Mouse (Mus musculus) embryo, embryonic 11.5 days (tissue): ENCODE results near the gene Exoc7.

Source experiments
- DNase-seq: peaks from one replicate; pipeline ENCODE4 v3.0.0-alpha.2; 2012; ENCODE audit warnings: low read depth, low spot score

The Exoc7 gene

DNA sequence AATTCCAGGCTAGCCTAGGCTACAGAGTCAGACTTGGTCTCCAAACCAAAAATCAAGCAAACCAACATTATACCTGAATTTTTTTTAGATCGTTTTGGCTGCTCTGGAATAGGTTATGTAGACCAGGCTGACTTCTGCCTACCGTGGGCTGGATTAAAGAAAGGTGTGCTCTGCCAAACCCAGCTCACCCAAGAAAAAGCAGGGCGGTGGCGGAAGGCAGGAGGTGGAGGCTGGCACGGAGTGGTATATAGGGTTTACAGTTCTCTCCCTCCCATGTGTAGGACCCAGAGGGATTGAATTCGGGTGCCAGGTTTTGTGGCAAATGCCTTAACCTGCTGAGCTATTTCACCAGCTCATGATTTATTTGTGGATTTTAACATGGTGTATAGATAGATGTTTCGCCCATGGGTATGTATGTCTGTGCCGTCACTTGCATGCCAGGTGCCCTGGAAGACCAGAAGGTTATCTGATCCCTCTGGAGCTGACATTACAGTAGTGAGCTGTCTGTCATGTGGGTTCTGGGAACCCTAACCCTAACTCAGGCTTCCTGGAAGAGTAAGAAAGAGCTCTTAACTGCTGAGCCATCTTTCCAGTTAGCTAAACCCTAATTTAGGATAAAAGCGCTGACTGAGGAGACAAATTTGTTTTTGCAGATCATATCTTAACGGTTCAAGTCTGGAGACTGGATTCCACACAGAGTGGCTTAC is at the start of gene Exoc7:
Gene Exoc7 (minus strand): TSS at position 215 of the 707 bp plus-strand sequence.
- DNase-seq = no peak

GRCm38 (mm10) chr11:116354521-116354920 is 47.5 kb upstream of the Exoc7 start:
- no peak for DNase-seq

DNA sequence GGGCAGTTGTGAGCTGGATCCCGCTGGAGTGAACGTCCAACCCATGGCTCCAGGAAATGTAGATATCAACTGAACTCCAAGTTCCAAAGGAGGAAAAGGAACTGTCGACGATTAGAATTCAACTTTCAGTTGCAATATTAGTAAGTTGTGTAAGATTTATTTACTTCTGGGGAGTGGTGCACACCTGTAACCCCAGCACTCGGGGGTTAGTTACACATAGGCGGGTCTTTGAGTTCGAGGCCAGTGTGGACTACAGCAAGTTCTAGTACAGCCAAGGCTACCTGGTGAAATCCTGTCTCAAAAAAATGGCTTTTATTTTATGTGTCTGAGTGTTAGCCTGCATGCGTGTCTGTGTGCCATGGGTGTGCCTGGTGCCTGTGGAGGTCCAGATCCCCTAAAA is 46.5 kb upstream of the Exoc7 start:
- DNase-seq = no peak

GRCm38 (mm10) chr11:116351294-116351693 is 44.3 kb upstream of the Exoc7 start:
- no peak for DNase-seq

DNA sequence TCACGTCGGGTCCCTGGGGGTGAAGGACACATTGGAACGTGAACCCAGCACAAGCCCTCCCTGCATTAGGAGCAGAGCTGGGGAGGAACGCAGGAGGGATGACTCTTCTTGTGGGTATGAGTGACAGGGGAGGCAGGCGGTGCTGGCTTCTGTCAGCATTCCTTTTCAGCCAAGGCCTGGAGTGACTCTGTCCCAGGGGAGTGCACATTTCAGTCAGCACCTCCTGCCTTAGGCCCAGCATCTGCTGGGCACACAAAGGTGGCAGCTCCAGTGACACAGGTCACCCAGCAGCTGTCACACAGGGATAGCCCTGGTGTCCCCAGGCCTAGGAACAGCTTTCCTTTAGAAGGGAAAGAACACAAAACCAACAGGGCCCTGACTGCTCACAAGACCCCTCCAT is 40.9 kb upstream of the Exoc7 start:
- no peak for DNase-seq

DNA sequence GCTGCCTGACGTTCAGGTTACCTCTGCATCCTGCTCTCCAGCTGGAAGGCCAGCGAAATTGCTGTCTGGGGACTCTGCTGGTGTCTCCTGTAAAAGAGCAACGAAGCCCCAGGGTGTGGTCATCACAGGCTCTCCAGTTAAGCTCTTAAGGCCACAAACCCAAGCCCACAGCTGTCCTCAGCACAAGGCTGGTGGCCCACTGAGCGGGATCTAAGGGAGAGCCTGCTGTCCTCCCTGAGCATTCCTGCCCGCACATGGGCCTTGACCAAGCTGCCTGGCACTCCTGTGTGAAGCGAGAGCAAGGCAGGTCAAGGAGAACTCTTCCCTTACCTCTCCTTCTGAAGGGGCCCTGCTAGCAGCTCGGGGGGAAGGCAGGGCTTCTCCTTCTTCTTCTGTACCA is 40.0 kb upstream of the Exoc7 start:
- no peak for DNase-seq

DNA sequence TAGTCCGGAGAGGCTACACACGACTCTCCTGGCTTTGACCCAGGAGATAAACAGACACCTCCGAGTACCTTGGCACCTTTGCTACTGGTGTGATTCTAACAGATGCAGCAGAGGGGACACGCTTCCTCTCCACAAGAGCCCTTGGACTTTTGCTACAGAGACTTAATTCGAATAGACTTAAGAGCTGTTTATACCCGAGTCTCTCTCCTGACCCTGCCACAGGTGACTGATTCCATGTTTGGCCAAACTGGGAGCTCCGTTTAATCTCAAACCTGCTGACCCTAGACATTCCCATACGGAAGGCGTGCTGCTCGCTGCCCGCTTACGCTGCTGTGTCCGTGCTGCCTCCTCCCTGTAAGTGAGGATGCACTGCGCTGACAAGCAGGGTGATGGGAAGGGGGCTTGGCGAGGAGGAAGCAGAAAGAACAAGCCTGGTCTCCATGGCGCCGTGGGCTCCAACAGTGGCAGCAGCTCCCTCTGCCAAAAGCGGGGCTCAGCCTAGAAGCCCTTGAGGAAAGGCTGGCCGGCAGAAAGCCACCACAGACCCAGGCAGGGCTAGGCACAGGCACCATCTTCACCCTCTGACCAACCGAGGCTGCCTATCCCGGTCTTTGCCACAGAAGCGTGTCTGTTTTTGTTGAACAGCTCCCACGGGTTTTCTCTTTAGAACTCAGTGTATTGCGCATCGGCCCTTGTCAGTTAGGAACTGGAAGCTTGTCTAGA is 35.2 kb upstream of the Exoc7 start:
- no peak for DNase-seq

DNA sequence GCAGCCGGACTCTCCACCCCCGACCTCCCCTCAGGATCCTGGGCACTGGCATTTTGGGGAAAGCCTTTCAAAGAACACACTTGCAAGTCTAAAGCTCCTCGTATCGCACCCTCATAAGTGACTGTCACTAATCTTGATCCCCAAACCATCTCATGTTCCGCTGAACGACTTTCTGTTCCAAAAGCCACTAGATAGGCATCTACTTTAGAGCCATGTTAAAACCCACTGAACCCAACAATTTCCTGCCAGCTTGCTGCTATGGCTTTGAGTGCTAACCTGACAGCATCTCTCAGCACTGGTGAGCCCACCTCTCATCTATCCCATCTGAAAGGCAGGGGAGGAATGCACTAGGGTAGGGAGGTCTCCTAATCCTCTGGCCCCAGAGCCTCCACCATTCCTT is 30.5 kb upstream of the Exoc7 start:
- DNase-seq = no peak

DNA sequence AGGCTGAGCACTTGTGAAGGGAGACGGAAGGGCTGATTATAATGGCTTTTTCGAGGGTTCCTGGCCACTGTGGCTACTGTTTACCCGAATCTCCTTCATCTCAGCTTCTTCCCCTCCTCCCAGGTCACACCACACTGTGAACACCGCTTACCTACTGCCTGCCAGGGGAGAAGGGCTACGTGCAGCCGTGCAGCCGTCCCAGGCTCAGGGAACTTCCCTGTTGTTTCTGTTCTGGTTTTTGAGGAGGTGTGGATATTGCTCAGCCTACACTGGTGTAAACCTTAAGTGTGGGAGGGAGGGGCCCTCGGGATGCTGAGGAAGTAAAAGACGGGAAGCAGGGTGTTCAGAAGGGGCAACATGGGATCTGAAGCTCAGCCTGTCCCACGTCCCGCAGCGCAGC is 30.0 kb upstream of the Exoc7 start:
- no peak for DNase-seq

DNA sequence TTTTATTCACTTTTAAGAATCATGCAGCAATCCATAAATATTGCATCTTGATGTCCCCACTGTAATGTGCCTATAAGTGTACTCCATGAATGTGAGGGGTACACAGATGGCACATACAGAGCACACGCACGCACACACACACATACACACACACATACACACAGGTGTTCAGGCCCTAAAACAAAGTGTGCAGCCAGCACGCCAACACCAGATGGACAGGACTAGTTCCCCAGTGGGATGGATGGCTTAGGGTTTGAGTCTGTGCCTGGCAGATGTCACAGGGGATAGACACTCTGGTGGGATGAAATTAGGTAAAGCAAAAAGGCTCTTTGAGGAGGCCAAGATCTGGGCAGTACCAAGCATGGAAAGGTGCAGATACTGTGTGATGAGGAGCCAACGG is 29.4 kb upstream of the Exoc7 start:
- no peak for DNase-seq

DNA sequence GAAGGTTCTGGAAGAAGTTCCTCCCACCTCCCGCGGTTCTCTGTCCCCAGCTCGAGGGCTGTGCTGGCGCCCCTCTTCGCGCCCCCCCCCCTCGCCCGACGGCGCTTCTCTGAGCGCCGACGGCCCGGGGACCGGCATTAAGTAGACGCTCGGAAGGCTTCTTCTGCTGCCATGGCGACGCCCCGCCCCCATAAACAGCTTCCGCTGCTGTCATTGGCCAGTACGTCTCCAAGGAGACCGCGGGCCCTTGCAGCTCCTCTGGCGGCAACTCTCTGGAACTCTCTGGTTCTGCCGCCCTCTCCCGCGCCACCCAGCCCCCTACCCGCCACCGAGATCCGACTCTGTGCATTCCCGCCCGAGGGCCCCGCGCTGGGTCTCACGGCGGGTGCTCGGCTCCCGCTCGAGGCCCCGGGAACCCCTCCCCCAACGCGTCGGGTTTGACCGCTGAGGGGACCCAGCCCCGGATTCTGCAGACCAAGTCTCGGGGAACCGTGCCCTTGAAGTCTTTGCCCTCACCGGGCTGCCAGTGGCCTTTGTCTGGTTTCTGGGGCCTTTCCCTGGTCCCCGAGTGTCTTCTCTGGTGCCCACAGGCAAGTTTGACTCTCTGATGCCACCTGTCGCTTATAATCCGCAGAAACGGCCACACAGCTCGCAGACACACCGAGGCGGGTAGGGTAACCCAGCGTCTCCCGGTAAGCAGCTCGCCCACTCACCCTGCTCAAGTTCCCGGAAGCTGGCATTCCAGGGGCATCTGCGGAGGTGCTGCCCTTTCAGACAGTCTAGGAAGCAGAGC is 28.4 kb upstream of the Exoc7 start, which contains the start of gene Foxj1:
Gene Foxj1 (minus strand): TSS at position 156 of the 793 bp plus-strand sequence.
- DNase-seq = peak; percentile 91

GRCm38 (mm10) chr11:116334417-116334782 is 27.4 kb upstream of the Exoc7 start:
- DNase-seq = no peak

- no peak for DNase-seq
These were observed 26.7 kb upstream of the Exoc7 start for GRCm38 (mm10) chr11:116333526-116334416.

GRCm38 (mm10) chr11:116332983-116333270 is 25.9 kb upstream of the Exoc7 start:
- DNase-seq = no peak

GRCm38 (mm10) chr11:116332232-116332982 is 25.4 kb upstream of the Exoc7 start:
- DNase-seq = no peak

DNA sequence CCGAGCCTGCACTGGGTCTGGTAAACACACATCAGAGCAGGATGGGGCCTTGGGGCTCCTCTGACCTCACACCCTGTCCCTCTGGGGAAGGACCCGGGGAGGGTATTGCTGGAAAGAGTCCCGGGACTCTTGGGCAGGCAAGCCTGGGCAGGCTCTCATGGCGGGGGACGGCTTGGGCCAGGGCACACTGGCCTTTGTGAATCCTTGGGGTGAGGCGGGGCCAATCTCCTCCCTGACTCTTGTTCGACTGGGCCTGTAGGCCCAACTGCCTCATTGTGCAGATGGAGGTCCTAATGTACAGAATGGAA is 23.1 kb upstream of the Exoc7 start:
- no peak for DNase-seq

GRCm38 (mm10) chr11:116329314-116330210 is 22.5 kb upstream of the Exoc7 start:
- DNase-seq = no peak

GRCm38 (mm10) chr11:116326963-116327603 is 20.1 kb upstream of the Exoc7 start:
- no peak for DNase-seq
